Mouse (Mus musculus) retina, adult 2 months (tissue): Measurements from ENCODE around the gene Lsg1.

ENCODE experiments used
- DNase-seq: peaks from one replicate; pipeline ENCODE4 v3.0.0-alpha.2; 2012; ENCODE audit warnings: low read depth, low spot score

Gene Lsg1

DNA sequence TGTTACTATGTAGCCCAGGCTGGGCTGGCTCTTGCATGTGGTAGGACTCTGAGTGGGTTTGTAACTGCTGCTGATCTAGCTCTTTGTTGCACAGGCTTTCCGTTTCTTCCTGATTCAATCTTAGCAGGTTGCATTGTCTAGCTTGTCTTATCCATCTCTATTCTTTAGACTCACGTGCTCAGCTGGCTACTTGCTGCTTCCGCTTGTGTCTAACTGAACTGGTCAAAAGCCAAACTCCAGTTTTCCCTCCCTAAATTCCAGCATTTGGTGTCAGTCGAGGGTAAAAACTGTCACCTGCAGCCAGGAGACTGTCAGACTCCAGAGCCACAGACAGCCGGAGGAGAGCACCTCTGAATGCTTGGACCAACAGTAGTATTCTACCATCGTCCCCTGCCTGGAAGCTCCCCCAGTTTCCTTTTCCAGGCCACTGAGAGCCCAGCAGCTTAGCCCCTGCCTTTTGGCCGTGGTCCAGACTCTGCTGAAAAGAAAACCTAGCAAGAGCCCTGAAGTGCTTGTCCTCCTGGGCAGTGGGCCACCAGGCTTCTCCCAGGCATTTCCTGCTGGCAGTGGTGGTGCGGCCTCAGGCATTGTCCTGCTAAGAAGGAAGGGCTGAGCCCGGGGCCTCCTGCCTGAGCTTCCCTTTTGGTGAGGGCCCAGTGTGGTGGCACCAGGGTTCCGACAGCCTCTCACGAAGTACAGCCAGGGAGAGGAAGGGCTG lies 34.6 kb downstream of the Lsg1 start:
- DNase-seq = no peak

DNA sequence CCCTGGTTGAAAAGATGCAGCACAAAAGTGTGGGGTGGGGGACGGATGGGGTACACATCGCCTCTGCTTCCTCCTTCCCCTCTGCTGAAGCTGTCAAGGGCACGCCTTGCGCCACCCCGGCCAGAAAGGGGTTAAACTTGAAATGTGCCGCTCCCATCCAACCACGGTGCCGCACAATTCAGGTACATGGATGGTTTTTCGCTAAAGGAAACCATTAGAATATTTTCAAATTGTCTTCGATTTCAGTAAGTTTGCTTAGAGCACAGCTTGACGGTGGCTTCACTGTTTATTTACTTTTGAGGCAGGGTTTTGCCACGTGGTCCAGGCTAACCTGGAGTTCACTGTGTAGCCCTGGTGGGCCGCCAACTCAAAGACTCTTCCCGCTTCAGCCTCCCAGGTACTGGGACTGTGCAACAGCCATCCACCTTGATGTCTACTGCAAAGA lies 36.6 kb downstream of the Lsg1 start, which contains the start of gene Tmem44:
Gene Tmem44, minus strand, starts transcription at position 95 of the 445 bp plus-strand sequence.
- no peak for DNase-seq

DNA sequence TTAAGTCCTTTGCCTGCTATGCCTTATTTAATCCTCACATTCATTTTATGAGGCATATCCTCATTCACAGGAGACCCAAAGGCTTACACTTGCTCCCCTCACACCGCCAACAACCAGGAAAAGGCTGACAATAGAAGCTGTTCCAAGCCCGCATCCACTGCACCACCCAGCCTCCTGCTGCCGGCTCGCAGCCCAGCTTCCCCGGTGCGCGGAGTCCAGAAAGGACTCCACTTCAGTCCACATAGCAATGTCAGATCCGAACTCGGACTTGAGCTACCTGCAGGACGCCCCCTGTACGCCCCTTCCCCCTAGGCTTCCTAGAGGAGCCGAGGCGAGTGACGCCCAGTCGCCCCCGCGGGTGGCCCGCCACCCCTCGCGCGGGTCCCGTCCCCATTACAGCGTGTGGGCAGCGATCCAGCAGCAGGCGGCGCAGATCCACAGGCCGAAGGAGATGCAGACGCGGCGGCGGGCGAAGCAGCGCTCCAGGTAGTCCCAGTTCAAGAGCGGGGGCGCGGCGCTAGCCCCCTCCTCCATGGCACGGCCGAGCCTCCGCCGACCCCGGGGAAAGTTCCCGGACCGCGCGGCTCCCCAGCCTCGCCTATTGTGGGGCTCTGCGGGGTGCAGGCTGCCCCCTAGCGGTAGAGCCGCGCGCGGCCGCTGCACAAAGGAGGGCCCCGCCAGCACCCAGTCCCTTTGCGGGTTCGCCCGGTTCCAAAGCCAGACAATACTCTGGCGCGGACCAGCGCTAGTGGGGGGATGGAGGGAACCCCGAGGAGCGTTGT lies 37.2 kb downstream of the Lsg1 start:
- DNase-seq = no peak

DNA sequence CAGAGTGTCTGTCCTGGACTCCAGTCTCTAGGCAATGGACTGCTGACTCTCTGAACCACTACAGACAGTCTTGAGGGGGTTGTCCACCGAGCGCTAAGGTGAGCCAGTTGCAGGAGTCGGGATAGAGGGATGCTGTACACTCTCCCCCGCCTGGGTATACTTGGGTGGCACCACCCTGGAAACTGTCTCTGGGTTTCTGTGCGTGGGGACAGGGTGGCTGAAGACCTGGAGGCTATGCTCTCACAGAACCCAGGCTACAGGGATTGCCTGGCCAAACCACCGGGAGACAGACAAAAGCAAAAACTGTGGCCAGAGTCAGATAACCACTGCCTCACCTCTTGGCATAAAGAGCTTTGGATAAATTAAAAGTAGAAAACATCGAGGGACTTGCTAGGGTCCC lies 37.9 kb downstream of the Lsg1 start:
- DNase-seq = no peak

DNA sequence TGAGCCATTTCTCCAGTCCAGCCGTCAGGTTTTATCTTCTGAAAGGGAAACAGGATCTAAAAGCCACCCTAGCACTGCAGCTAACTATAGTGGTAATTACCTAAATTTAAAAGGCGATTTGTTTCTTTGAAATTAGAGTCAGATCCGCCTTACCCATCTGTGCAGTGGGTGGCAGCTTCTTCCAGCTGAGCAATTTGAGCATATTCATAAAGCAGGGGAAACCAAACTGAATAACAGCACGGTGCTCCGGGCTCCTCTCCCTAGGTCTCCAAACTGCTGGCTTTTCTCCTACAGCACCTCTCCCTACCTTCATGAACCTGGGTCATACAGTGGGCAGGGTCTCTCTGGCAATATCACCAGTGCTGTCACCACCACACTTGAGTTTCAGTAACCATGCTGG lies 39.1 kb downstream of the Lsg1 start:
- DNase-seq = no peak

DNA sequence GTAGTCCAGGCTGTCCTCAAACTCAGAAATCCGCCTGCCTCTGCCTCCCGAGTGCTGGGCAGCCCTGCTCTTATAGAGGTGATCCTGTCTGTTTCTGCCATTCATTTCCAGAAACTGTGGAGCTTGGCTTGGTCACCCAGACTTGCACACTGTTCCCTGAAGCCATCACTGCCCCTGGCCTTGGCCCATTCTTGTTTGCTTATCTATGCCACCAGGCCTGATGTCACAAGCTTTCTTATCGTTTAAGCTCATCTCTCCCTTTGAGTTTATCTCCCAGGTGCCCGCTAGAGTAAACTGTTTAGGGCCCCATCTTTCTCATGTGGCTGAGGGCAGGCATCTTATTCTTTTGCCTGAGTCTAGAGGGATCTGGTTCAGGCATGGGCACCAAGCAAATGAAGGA lies 42.7 kb downstream of the Lsg1 start:
- no peak for DNase-seq

DNA sequence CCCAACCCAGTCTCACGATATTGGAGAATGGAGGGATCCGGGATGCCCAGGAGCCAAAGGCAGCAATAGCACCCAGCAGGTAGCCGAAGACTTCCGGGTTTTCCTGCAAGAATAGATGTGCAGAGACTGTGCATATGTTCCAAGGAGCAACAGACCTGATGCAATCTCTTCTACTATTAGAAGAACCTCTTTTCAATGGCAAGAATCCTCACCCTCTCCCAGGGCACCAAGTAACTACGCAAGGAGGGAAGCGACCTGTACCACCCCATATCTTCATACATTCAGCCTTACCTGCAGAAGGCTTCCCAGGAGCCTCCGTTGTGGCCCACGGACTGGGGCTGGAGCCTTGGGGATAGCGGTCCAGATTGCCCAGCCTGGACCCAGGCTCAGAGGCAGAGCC lies 44.0 kb downstream of the Lsg1 start:
- DNase-seq = no peak

DNA sequence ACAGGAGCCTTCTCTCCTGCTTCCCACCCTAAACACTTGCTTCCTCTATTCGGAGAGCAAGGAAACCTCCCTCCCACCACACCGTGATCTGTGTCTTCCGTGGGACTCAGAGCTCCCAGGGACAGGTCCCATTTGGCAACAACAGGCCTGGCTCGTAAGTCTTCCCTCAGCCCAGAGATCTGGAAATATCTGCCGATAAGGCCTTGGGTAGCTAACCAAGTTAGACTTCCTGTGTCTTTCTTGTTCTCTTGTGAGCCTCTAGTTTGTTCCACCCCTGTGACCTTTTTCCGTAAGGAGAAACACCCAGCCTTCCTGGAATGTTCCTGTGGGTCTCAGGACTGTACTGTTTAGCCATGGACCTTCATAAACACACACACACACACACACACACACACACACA lies 44.6 kb downstream of the Lsg1 start:
- no peak for DNase-seq

DNA sequence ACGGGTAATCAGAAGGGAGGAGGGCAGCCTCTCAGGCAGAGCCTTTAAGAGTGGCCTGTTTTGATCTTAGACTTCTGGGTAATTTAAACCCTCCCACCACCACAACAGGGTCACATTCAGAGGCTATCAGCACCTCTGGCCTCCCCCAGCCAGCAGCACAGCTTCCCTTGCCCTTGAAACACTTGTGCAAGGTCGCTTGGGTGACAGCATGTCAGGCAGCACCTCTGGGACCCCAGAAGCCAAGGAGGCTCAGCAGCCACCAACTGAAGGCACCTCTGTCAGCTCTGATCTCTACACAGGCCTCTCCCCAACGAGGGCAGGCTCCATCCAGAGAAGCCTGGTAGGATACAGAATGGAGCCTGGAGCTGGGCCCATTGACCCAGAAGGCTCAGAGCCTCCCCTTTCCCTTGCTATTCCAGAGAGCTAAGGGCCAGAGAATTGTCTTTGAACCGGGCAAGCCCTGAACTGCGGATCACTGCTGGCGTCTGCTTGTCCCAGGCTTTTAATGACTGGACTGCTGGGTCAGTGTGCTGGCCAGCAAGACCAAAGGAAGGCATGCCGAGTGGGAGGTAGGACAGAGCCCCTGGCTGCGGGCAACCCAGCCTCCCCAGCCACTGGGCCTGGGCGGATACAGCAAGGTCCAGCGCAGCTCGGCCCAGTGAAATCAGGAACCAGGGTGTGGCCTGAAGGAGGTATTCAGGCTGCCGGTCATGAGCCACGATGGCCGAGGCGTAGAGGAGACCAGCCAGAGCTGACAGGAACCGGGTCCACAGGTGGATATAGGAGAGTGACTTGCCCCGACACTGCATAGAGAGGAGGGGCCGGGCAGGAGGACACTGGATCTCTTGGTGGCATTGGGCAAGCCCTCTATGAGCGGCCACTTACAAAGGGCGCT lies 47.0 kb downstream of the Lsg1 start:
- DNase-seq = no peak

DNA sequence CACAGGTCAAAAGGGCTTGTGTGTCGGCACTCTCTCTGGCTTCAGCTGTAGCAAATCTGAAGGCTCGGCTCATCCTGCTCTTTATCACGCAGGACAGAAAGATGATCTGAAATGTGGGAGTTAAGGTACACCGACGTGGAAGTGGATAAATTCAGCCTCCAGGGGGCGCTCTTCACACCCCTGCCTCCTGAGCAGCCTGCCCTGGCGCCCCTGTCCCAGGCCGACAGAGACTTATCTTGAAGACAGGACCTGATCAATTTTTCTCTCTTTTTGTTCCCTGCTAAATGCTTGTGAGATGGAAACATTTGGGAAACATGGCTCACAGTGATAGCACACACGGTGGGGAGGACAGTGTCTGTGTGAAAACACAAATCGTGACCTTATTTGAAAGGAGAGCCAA lies 48.0 kb downstream of the Lsg1 start:
- DNase-seq = no peak

DNA sequence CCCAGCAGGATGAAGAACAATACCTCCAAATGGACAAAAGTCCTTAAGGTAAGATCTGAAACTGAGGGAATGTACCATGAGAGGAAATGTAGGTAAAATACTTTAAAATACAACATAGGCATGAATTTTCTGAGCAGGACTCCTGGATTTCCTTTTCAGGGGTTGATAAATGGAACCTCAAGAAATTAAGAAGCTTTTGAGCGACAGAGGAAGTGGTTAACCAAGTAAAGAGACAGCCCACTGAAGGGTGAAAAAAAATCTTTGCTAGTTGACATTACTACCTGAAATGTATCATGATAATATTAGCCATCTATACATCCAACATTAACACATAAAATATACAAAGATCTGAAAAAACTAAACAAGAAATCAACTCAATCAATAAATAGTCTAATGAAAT lies 52.3 kb downstream of the Lsg1 start:
- DNase-seq = no peak

DNA sequence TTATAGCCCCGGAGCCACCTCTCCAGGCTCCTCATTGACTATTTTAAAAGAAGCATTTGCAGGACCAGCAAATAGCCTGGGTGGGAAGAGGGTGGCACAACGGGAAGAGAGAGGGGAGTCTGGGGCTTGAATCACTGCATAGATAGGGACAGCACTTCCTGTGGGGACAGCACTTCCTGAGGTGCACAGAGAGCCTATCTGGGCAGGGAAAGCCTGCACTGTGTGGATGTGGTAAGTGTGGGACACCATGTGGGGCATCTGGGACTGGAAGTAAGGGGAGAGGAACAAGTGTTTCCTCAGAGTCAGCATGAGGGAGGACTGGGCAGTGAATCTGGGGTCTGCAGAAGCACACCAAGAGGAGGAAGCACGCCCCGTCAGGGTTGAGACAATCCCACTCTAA lies 53.8 kb downstream of the Lsg1 start:
- DNase-seq = no peak

DNA sequence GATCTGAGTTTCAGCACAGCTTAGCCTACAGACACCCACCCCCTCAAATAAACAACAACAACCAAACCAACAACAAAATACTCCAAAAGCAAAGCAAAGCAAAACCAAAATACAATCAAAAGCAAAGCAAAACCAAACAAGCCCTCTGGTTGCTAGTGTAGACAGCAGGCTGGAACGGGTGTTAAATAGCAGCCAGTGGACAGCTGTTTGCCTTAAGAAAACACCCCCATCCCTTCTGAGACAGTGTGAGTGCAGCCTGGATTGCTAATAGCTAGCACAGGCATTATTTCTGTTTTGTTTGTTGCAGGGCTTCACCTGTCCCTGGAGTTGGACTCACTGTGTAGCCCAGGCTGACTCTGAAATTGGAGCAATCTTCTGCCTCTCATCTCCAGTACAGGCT lies 54.5 kb downstream of the Lsg1 start:
- DNase-seq = no peak

DNA sequence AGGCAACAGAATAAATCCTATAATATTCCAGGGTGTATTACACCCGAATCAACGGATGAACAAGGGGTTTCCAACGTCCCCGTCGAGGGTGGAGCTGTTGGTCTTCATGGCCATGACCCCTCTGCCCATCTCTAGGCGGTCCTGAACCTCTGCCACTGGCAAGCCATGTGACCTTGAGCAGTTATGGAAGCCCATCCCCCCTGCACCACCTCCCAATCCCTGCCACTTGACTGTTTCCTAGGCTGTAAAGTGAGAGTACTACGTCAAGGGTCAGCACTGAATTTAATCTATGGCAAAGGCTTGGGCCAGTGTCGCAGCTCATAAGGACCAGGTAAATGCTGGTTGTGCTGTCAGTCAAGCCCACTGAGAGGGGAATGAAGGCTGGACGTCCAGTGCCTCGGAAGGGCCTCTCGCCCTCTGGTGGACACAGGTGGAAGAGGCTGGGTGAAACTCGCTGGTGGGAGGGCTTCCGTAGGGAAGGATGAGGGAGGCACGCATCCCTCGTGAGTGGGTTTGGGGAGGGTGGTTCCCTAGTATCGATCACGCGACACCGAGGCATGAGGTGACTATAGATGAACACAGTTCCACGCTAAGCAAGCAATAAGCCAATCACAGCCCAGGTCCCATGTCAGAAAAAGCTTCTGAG lies 55.5 kb downstream of the Lsg1 start:
- no peak for DNase-seq

DNA sequence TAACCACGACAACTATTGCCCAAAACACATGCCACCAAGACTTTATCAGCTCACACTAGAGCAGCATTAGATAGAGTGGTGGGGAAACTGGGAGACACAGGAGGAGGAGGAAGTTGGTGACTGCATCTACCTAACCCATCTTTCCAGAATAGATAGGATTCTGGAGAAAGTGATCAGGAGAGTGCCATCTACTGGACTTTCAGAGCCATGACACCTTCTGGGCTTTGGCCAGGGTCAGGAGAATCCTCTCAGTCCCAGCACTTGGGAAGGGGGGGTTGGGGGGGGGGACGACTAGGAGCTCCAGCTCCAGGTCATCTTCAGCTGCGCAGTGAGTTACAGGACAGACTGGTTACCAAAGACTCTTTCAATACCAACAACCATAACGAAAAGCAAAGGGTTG lies 56.6 kb downstream of the Lsg1 start:
- DNase-seq = no peak

DNA sequence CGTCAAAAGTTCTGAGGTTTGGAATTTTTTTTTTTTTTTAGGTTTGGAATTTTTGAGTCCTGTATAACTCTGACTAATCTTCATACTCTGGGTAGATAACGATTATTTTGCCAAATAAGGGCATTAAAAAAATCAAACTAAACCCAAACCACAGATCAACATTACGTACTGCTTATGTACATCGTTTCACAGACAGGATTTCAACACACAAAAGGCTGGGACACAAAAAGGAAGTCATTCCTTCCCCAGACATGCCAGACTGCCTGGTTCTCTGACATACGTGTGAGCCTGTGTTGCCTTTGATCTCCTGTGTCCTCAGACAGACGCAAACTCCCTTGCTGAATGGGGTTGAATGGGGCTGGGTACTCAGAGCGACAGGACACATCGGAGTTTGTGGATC lies 59.0 kb downstream of the Lsg1 start:
- no peak for DNase-seq

DNA sequence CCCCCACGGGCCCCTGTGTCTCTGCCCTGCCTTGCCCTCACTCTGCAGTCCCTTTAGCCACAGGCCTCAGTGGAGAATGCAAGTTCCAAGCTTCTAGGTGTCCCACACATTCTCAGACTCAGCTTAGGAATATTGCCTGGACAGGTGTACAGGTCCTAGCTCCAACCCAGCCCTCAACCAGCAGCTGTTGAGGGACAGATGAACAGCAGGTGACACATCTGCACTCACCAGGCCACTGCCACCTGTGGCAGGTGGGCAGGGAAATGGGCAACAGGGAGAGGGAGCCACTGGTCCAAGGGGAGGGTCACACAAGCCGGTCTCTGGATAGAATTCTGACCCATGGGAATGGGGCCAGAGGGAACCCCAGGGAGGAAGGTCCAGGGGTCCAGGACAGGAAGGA lies 59.5 kb downstream of the Lsg1 start:
- no peak for DNase-seq

DNA sequence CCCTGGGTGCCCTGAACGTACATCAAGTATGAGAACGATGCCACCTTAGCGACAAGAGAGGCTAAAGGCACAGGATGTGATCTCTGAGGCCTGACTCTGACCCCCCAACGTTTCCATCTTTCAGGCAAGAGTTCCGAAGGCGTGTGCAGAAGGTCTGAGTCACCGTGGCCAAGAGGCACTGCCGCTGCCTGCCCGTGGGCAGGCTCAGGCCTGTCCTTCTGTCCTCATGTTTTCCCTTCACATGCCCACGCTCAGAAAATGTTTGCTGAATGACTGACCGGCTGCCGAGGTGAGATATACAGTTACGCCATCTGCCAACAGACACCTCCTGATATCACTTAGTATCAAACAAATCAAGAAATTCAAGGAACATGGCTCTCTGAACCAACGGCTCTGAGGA lies 61.6 kb downstream of the Lsg1 start:
- no peak for DNase-seq

DNA sequence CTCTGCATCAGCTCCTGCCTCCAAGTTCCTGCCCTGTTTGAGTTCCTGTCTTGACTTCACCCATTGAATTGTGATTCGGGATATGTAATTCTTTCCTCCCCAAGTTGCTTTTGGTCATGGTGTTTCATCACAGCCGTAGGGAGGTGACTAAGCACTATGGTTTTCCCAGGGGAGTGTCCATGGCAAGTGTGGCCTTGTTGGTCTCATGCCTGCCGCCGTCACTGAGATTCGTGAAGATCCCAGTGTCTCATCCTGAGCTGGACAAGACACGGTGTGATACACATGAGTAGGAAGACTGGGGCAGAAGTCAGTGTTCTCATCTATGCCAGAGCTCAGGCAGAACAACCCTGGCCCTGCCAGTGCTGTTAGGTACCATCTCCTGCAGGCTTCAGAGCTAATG lies 62.9 kb downstream of the Lsg1 start:
- no peak for DNase-seq

DNA sequence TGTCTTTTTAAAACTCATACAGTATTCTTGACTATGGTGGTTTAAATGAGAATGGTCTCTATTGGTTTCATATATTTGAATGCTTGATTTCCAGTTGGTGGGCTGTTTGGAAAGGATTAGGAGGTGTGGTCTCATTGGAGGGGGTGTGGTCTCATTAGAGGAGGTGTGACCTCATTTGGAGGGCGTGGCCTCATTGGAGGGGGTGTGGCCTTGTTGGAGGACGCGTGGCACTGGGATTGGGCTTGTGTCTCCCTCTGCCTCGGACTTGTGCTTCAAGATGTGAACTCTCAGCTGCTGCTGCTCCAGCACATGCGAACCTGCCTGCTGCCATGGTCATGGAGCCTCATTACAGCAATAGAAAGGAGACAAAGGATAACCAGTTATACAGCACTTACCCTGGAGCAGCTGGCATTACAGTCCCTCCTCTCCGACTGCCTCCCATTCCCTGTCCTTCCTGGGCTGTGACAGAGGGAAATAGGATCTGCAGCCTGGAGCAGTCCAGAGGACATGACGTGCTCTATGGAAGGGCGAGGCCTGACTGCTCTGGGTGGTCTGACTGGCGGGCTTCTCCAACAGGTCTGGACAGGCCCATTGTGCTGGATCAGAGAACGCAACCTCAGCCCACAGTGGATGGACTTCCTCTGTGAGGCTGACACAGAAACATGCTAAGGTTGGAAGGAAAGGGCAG lies 65.0 kb downstream of the Lsg1 start:
- DNase-seq = no peak

DNA sequence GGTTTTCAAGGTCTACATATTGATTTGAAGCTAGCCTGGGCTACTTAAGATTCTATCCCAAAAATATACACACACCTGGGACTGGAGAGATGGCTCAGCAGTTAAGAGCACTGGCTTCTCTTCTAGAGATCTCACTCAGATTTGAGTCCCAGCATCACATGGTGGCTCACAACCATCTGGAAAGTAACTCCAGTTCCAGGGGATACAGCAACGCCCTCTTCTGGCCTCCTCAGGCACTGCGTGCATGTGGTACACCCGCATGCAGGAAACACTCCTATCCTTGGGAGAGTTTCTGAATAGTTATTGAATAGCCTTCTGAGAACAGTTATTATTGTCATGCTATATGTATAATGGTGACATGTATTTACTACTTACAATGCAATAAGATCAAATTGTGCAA lies 66.2 kb downstream of the Lsg1 start:
- no peak for DNase-seq
